Mouse (Mus musculus): ENCODE measurements around the gene Gm20388.

GRCm38 (mm10) chr8:122423217-122423616 lies 2512.6 kb downstream of the Gm20388 start:
- TF ChIP-seq TAL1 (IDR thresholded peaks at IDR 0.05; ENCODE audit: low read length) (no peak), GATA1 (IDR thresholded peaks at IDR 0.05; ENCODE audit: low read length) (no peak)

Measured in erythroblast, embryonic 14.5 days (primary cell).